Mouse (Mus musculus): ENCODE data around the gene H1foo. TPM values are rescaled to one million over a fixed set of nuclear protein-coding genes. Genes with fewer than 3 reads are reported as not detected.

H1foo gene
- total RNA-seq (2023), result not detected

GRCm38 (mm10) chr6:115944638-115945037 is at the start of gene H1foo:
Gene H1foo, plus strand, starts transcription at chr6:115944938.

GRCm38 (mm10) chr6:115931639-115932038 is 13.1 kb upstream of the H1foo start, which contains the start of gene Rho:
Gene Rho, plus strand, starts transcription at chr6:115931748.

GRCm38 (mm10) chr6:115994877-115995520 is 50.3 kb downstream of the H1foo start, which contains the start of gene Plxnd1:
Gene Plxnd1, minus strand, starts transcription at chr6:115995005.

Other genes with a start within 250 kb of the H1foo start
- gene Tmem40, start 182.5 kb upstream of the H1foo start, total RNA-seq (2023), result not detected
- 5.6 TPM for gene Cand2, start 170.4 kb upstream of the H1foo start, total RNA-seq (2023)
- gene Rpl32, start 136.2 kb upstream of the H1foo start, total RNA-seq (2023), result 3,642 TPM
- 0.52 TPM for gene Efcab12, start 106.5 kb upstream of the H1foo start, total RNA-seq (2023)
- gene Mbd4, start 91.6 kb upstream of the H1foo start, total RNA-seq (2023), result 8.5 TPM
- gene Ift122, start 91.5 kb upstream of the H1foo start, total RNA-seq (2023), result 2.8 TPM
- not detected for gene Rho, start 13.2 kb upstream of the H1foo start, total RNA-seq (2023)
- gene Plxnd1, start 50.1 kb downstream of the H1foo start, total RNA-seq (2023), result 13.2 TPM
- 28.9 TPM for gene Tmcc1, start 248.5 kb downstream of the H1foo start, total RNA-seq (2023)